Mouse (Mus musculus) heart, postnatal 4 days (tissue): ENCODE results near the gene Eci2. TPM values are rescaled to one million over a fixed set of nuclear protein-coding genes. Genes with fewer than 3 reads are reported as not detected.

Experiments used
- total RNA-seq, 2 experiments: library from RNA; stranded (reverse); gene quantifications; 2 replicates each; pipeline ENCODE4 v1.2.3; 2021

The Eci2 gene
- total RNA-seq, 2 experiments from 2014 or later = 251 to 275 TPM

Other genes starting within 250 kb of the Eci2 start
- gene Prpf4b, start 151.8 kb downstream of the Eci2 start, total RNA-seq = 10 to 100 TPM; 49.3 to 51.7 TPM
- gene Fam217a, start 102.8 kb downstream of the Eci2 start, total RNA-seq = under 1 TPM; 0.56 to 0.76 TPM
- not detected for gene 4933417A18Rik, start 102.7 kb downstream of the Eci2 start, total RNA-seq
- 1 to 10 TPM; 1.8 to 2.1 TPM for gene Eci3, start 63.3 kb downstream of the Eci2 start, total RNA-seq